ENCODE assay signal across 8 mouse cellular contexts in genomic region chr16:22656533-22657444, GRCm38 (mm10). TPM values are rescaled to one million over a fixed set of nuclear protein-coding genes. Genes with fewer than 3 reads are reported as not detected.
DNase-seq lines count a peak whose midpoint lies in the region; ATAC-seq lines count a peak whose summit lies in the region.

TSS of gene Dgkg (minus strand) at chr16:22657221.

- ATAC-seq in common myeloid progenitor, adult 5-6 weeks (replicated peaks; ENCODE audit: low read depth, poor library complexity, severe bottlenecking) = peak; percentile 70
- ATAC-seq in intestine, embryonic 15.5 days = peak; percentile 55
- ATAC-seq in erythroid progenitor cell, adult 5-6 weeks (replicated peaks; ENCODE audit: low FRiP score, poor library complexity, severe bottlenecking) = no peak

- WGBS in intestine, embryonic 15.5 days = 1% methylated on average over 63 of the region's 63 CpGs

- peaks cover 27% of the 10 kb centered on the region for H3K27me3 ChIP-seq in intestine, embryonic 15.5 days (replicated peaks)
- H3K27me3 ChIP-seq in megakaryocyte, embryonic 14.5 days (replicated peaks) = no peaks in the 10 kb centered on the region

- intact Hi-C loops in gastrocnemius, postnatal 36 days (cut with DNase I) = no loop called here
- intact Hi-C loops in left cerebral cortex, postnatal 25 days (cut with DNase I) = no loop called here

- peak within 1 kb of the TSS; percentile 22 for H3K9ac ChIP-seq in intestine, embryonic 15.5 days

- DNase-seq in adrenal gland, adult 18-20 months (ENCODE audit: low spot score in 2 of 2) = peak; percentile 10 to 29
- DNase-seq in gastrocnemius, postnatal 36 days = peak; percentile 17 to 29
- DNase-seq in left cerebral cortex, postnatal 25 days (ENCODE audit: low spot score in 2 of 2) = peak; percentile 63 to 74
- peak; percentile 47 for DNase-seq in right cerebral cortex, postnatal 4 days

- H3K4me2 ChIP-seq in intestine, embryonic 15.5 days (replicated peaks) = peak within 1 kb of the TSS; percentile 90

- no peak within 1 kb of the TSS for H3K27ac ChIP-seq in intestine, embryonic 15.5 days

- no peaks in the 10 kb centered on the region for H3K36me3 ChIP-seq in intestine, embryonic 15.5 days
- peaks cover 15% of the 10 kb centered on the region for H3K36me3 ChIP-seq in megakaryocyte, embryonic 14.5 days (replicated peaks; ENCODE audit: low read length)

- no peaks in the 10 kb centered on the region for H3K9me3 ChIP-seq in intestine, embryonic 15.5 days
- no peaks in the 10 kb centered on the region for H3K9me3 ChIP-seq in megakaryocyte, embryonic 14.5 days

- H3K4me3 ChIP-seq in intestine, embryonic 15.5 days (replicated peaks) = peak within 1 kb of the TSS; percentile 45
- H3K4me3 ChIP-seq in megakaryocyte, embryonic 14.5 days (replicated peaks) = peak within 1 kb of the TSS; percentile 97

- peaks cover 11% of the 10 kb centered on the region; the same call in 1 of the 2 replicates for H3K4me1 ChIP-seq in intestine, embryonic 15.5 days (replicated peaks)
- peaks cover 87% of the 10 kb centered on the region for H3K4me1 ChIP-seq in megakaryocyte, embryonic 14.5 days

RNA-seq across cellular contexts. Expression of gene Dgkg, which starts in this region (rescaled TPM):
- 1 to 10 TPM; 2.4 to 3.1 TPM for total RNA-seq in adrenal gland, adult 18-20 months (2021)
- 5.6 and 5.8 TPM in 2 replicates for total RNA-seq in common myeloid progenitor, adult 5-6 weeks (2017)
- under 1 TPM; 0.54 TPM for total RNA-seq in gastrocnemius, postnatal 36 days (2021)
- 3.8 and 4.4 TPM in 2 replicates for polyA plus RNA-seq in intestine, embryonic 15.5 days (2015; fragmentation: Nextera tagmentation; extraction: Ambion mirVana)
- total RNA-seq in left cerebral cortex, postnatal 25 days (2021) = 10 to 100 TPM; 47.4 to 54.7 TPM
- 1.9 and 2.9 TPM in 2 replicates for polyA plus RNA-seq in megakaryocyte, embryonic 14.5 days (2012; ENCODE audit: insufficient read depth, low replicate concordance)
- 4.0 and 6.7 TPM in 2 replicates for total RNA-seq in erythroid progenitor cell, adult 5-6 weeks (2015; ENCODE audit: low replicate concordance)
- 1.5 and 4.0 TPM in 2 replicates for total RNA-seq in erythroid progenitor cell, adult 5-6 weeks (2017; ENCODE audit: low replicate concordance)

Comparison
In these comparisons a context has a peak if more than half of its experiments do, and no peak if none do; other contexts are left out.
1. Peak in DNase-seq in gastrocnemius, postnatal 36 days; RNA of the gene not detected or under 1 TPM.